Mouse (Mus musculus): ENCODE results near the gene Ddx6. TPM values are rescaled to one million over a fixed set of nuclear protein-coding genes. Genes with fewer than 3 reads are reported as not detected.

Gene Ddx6
- 49.3 and 55.0 TPM in 2 replicates for polyA plus RNA-seq (2012; rRNA removed)

GRCm38 (mm10) chr9:44604779-44605615, at the start of gene Ddx6:
Gene Ddx6, plus strand, starts transcription at chr9:44604892.

GRCm38 (mm10) chr9:44561597-44561996, 43.1 kb upstream of the Ddx6 start, which contains the start of gene Cxcr5:
Gene Cxcr5, minus strand, starts transcription at chr9:44561877.

GRCm38 (mm10) chr9:44673005-44673404, 68.3 kb downstream of the Ddx6 start, which contains the start of gene Treh:
Gene Treh, plus strand, starts transcription at chr9:44673233.

Other genes starting within 250 kb of the Ddx6 start
- 36.0 and 37.5 TPM in 2 replicates for gene Vps11, start 243.2 kb upstream of the Ddx6 start, polyA plus RNA-seq (2012; rRNA removed)
- 47.0 and 53.6 TPM in 2 replicates for gene Hyou1, start 225.4 kb upstream of the Ddx6 start, polyA plus RNA-seq (2012; rRNA removed)
- 48.9 and 50.0 TPM in 2 replicates for gene Slc37a4, start 208.0 kb upstream of the Ddx6 start, polyA plus RNA-seq (2012; rRNA removed)
- gene Rps25, start 197.8 kb upstream of the Ddx6 start, polyA plus RNA-seq (2012; rRNA removed): 705 and 780 TPM in 2 replicates
- gene Trappc4, start 197.3 kb upstream of the Ddx6 start, polyA plus RNA-seq (2012; rRNA removed): 169 and 183 TPM in 2 replicates
- 57.4 and 62.5 TPM in 2 replicates for gene Ccdc84, start 186.3 kb upstream of the Ddx6 start, polyA plus RNA-seq (2012; rRNA removed)
- not detected in 2 replicates for gene Foxr1, start 163.8 kb upstream of the Ddx6 start, polyA plus RNA-seq (2012; rRNA removed)
- gene Upk2, start 149.9 kb upstream of the Ddx6 start, polyA plus RNA-seq (2012; rRNA removed): 0.43 TPM in 1 of 2 replicates, not detected in the other
- 18.8 and 23.9 TPM in 2 replicates for gene Bcl9l, start 122.1 kb upstream of the Ddx6 start, polyA plus RNA-seq (2012; rRNA removed)
- 0.04 TPM in 2 replicates for gene Cxcr5, start 43.0 kb upstream of the Ddx6 start, polyA plus RNA-seq (2012; rRNA removed)
- gene Treh, start 68.3 kb downstream of the Ddx6 start, polyA plus RNA-seq (2012; rRNA removed): not detected in 2 replicates
- gene Phldb1, start 130.3 kb downstream of the Ddx6 start, polyA plus RNA-seq (2012; rRNA removed): 140 and 145 TPM in 2 replicates
- gene Arcn1, start 163.0 kb downstream of the Ddx6 start, polyA plus RNA-seq (2012; rRNA removed): 76.7 and 85.0 TPM in 2 replicates
- gene Ift46, start 163.0 kb downstream of the Ddx6 start, polyA plus RNA-seq (2012; rRNA removed): 142 and 154 TPM in 2 replicates
- 20.3 and 22.4 TPM in 2 replicates for gene Tmem25, start 194.4 kb downstream of the Ddx6 start, polyA plus RNA-seq (2012; rRNA removed)
- gene Ttc36, start 198.2 kb downstream of the Ddx6 start, polyA plus RNA-seq (2012; rRNA removed): 0.71 and 1.3 TPM in 2 replicates

Measured in central nervous system, embryonic 14 days (tissue).